Mouse (Mus musculus) stomach, postnatal 0 days (tissue): ENCODE measurements around the gene Tmem150c.

ENCODE experiments used
- CTCF ChIP-seq: IDR thresholded peaks from 2 replicates; pipeline ENCODE4 v1.5.1; 2016; ENCODE audit warnings: antibody characterized with exemption, low read depth, mild to moderate bottlenecking, moderate library complexity
- EP300 ChIP-seq: optimal IDR thresholded peaks from 2 replicates; pipeline ENCODE3; 2016; ENCODE audit warnings: antibody characterized with exemption

GRCm38 (mm10) chr5:100079931-100080275 is 79.7 kb downstream of the Tmem150c start:
- no peak for TF ChIP-seq EP300
- TF ChIP-seq CTCF = no peak
